Mouse (Mus musculus): ENCODE results near the gene Poll. TPM values are rescaled to one million over a fixed set of nuclear protein-coding genes. Genes with fewer than 3 reads are reported as not detected.

The Poll gene
- polyA plus RNA-seq, 1 experiment from 2014 or later: 23.0 TPM

- H3K4me1 ChIP-seq: peaks cover 22% of the 10 kb centered on the region
- H3K27me3 ChIP-seq (ENCODE audit: low read depth, poor library complexity, severe bottlenecking): peaks cover 98% of the 10 kb centered on the region
Observed at GRCm38 (mm10) chr19:45587509-45588292, 27.4 kb upstream of the Poll start.

GRCm38 (mm10) chr19:45586850-45587249, 26.5 kb upstream of the Poll start:
- Histone ChIP-seq H3K36me3 (no peaks in the 10 kb centered on the region), H3K9me3 (replicated peaks) (no peaks in the 10 kb centered on the region), H3K4me1 (peaks cover 27% of the 10 kb centered on the region), H3K4me3 (no peak overlapping the region), H3K27me3 (ENCODE audit: low read depth, poor library complexity, severe bottlenecking) (peaks cover 98% of the 10 kb centered on the region), H3K27ac (replicated peaks) (no peak overlapping the region)
- no peak for DNase-seq (ENCODE audit: low spot score)
- WGBS: 42% methylated on average over 3 of the region's 3 CpGs

More at GRCm38 (mm10) chr19:45587509-45588292, 27.4 kb upstream of the Poll start:
- Histone ChIP-seq H3K27ac (replicated peaks) (no peak overlapping the region), H3K36me3 (no peaks in the 10 kb centered on the region), H3K4me3 (no peak overlapping the region), H3K9me3 (replicated peaks) (no peaks in the 10 kb centered on the region)
- DNase-seq (ENCODE audit: low spot score): no peak
- WGBS: 89% methylated on average over 6 of the region's 6 CpGs

- Histone ChIP-seq H3K9me3 (replicated peaks) (no peaks in the 10 kb centered on the region), H3K4me3 (no peak overlapping the region), H3K27me3 (ENCODE audit: low read depth, poor library complexity, severe bottlenecking) (peaks cover 98% of the 10 kb centered on the region), H3K27ac (replicated peaks) (no peak overlapping the region), H3K4me1 (peaks cover 46% of the 10 kb centered on the region), H3K36me3 (peaks cover 6% of the 10 kb centered on the region)
- no peak for DNase-seq (ENCODE audit: low spot score)
- 77% methylated on average over 9 of the region's 9 CpGs for WGBS
Observed at GRCm38 (mm10) chr19:45584856-45585620, 24.7 kb upstream of the Poll start.

- DNase-seq (ENCODE audit: low spot score): no peak
- H3K36me3 ChIP-seq: peaks cover 24% of the 10 kb centered on the region
- WGBS: 90% methylated on average over 6 of the region's 6 CpGs
- H3K4me1 ChIP-seq: peaks cover 57% of the 10 kb centered on the region
- peaks cover 100% of the 10 kb centered on the region for H3K27me3 ChIP-seq (ENCODE audit: low read depth, poor library complexity, severe bottlenecking)
- no peak overlapping the region for H3K4me3 ChIP-seq
- H3K9me3 ChIP-seq (replicated peaks): no peaks in the 10 kb centered on the region
- peak overlapping the region; percentile 34; the same call in 1 of the 2 replicates for H3K27ac ChIP-seq (replicated peaks)
Observed at GRCm38 (mm10) chr19:45583136-45583535, 22.8 kb upstream of the Poll start.

- Histone ChIP-seq H3K27ac (replicated peaks) (peak overlapping the region; percentile 34), H3K27me3 (ENCODE audit: low read depth, poor library complexity, severe bottlenecking) (peaks cover 100% of the 10 kb centered on the region), H3K4me3 (no peak overlapping the region), H3K9me3 (replicated peaks) (no peaks in the 10 kb centered on the region), H3K36me3 (peaks cover 34% of the 10 kb centered on the region), H3K4me1 (peaks cover 59% of the 10 kb centered on the region)
- peak; percentile 40 for DNase-seq (ENCODE audit: low spot score)
- WGBS: 23% methylated on average over 8 of the region's 8 CpGs
Observed at GRCm38 (mm10) chr19:45582161-45582560, 21.8 kb upstream of the Poll start.

- 59% methylated on average over 3 of the region's 3 CpGs for WGBS
- DNase-seq (ENCODE audit: low spot score): peak; percentile 69
- peaks cover 100% of the 10 kb centered on the region for H3K27me3 ChIP-seq (ENCODE audit: low read depth, poor library complexity, severe bottlenecking)
- H3K4me1 ChIP-seq: peaks cover 59% of the 10 kb centered on the region
- no peak overlapping the region for H3K4me3 ChIP-seq
- peaks cover 40% of the 10 kb centered on the region for H3K36me3 ChIP-seq
- peak overlapping the region; percentile 34; the same call in 1 of the 2 replicates for H3K27ac ChIP-seq (replicated peaks)
- no peaks in the 10 kb centered on the region for H3K9me3 ChIP-seq (replicated peaks)
Observed at GRCm38 (mm10) chr19:45581257-45581656, 20.9 kb upstream of the Poll start.

- H3K4me1 ChIP-seq: peaks cover 69% of the 10 kb centered on the region
- peaks cover 100% of the 10 kb centered on the region for H3K27me3 ChIP-seq (ENCODE audit: low read depth, poor library complexity, severe bottlenecking)
- 28% methylated on average over 12 of the region's 12 CpGs for WGBS
- peak overlapping the region; percentile 58 for H3K27ac ChIP-seq (replicated peaks)
- H3K4me3 ChIP-seq: no peak overlapping the region
- H3K9me3 ChIP-seq (replicated peaks): no peaks in the 10 kb centered on the region
- peaks cover 40% of the 10 kb centered on the region for H3K36me3 ChIP-seq
- peak; percentile 58 for DNase-seq (ENCODE audit: low spot score)
Observed at GRCm38 (mm10) chr19:45580235-45580634, 19.9 kb upstream of the Poll start.

GRCm38 (mm10) chr19:45579416-45579815, 19.1 kb upstream of the Poll start:
- H3K9me3 ChIP-seq (replicated peaks): no peaks in the 10 kb centered on the region
- H3K4me1 ChIP-seq: peaks cover 77% of the 10 kb centered on the region
- peak overlapping the region; percentile 58 for H3K27ac ChIP-seq (replicated peaks)
- DNase-seq (ENCODE audit: low spot score): no peak
- H3K27me3 ChIP-seq (ENCODE audit: low read depth, poor library complexity, severe bottlenecking): peaks cover 100% of the 10 kb centered on the region
- 93% methylated on average over 7 of the region's 7 CpGs for WGBS
- H3K4me3 ChIP-seq: no peak overlapping the region
- peaks cover 40% of the 10 kb centered on the region for H3K36me3 ChIP-seq

GRCm38 (mm10) chr19:45578976-45579375, 18.6 kb upstream of the Poll start:
- Histone ChIP-seq H3K36me3 (peaks cover 40% of the 10 kb centered on the region), H3K27me3 (ENCODE audit: low read depth, poor library complexity, severe bottlenecking) (peaks cover 100% of the 10 kb centered on the region), H3K27ac (replicated peaks) (0 out of 2 replicates have a peak overlapping the region, but pooled peaks have one; percentile 58), H3K4me3 (no peak overlapping the region), H3K4me1 (peaks cover 80% of the 10 kb centered on the region), H3K9me3 (replicated peaks) (no peaks in the 10 kb centered on the region)
- DNase-seq (ENCODE audit: low spot score): no peak
- WGBS: 92% methylated on average over 12 of the region's 12 CpGs

- Histone ChIP-seq H3K9me3 (replicated peaks) (no peaks in the 10 kb centered on the region), H3K27me3 (ENCODE audit: low read depth, poor library complexity, severe bottlenecking) (peaks cover 100% of the 10 kb centered on the region), H3K4me1 (peaks cover 75% of the 10 kb centered on the region), H3K36me3 (peaks cover 47% of the 10 kb centered on the region), H3K27ac (replicated peaks) (no peak overlapping the region), H3K4me3 (no peak overlapping the region)
- 87% methylated on average over 14 of the region's 14 CpGs for WGBS
- no peak for DNase-seq (ENCODE audit: low spot score)
Observed at GRCm38 (mm10) chr19:45577141-45577750, 16.9 kb upstream of the Poll start.

- Histone ChIP-seq H3K4me1 (peaks cover 58% of the 10 kb centered on the region), H3K27me3 (ENCODE audit: low read depth, poor library complexity, severe bottlenecking) (peaks cover 100% of the 10 kb centered on the region), H3K36me3 (peaks cover 49% of the 10 kb centered on the region), H3K27ac (replicated peaks) (0 out of 2 replicates have a peak overlapping the region, but pooled peaks have one; percentile 17), H3K4me3 (peak overlapping the region; percentile 4; the same call in 1 of the 2 replicates), H3K9me3 (replicated peaks) (no peaks in the 10 kb centered on the region)
- WGBS: 4% methylated on average over 8 of the region's 8 CpGs
- peak; percentile 37 for DNase-seq (ENCODE audit: low spot score)
Observed at GRCm38 (mm10) chr19:45575632-45576001, 15.3 kb upstream of the Poll start.

- DNase-seq (ENCODE audit: low spot score): no peak
- Histone ChIP-seq H3K4me1 (peaks cover 53% of the 10 kb centered on the region), H3K9me3 (replicated peaks) (no peaks in the 10 kb centered on the region), H3K27ac (replicated peaks) (0 out of 2 replicates have a peak overlapping the region, but pooled peaks have one; percentile 17), H3K36me3 (peaks cover 49% of the 10 kb centered on the region), H3K4me3 (0 out of 2 replicates have a peak overlapping the region, but pooled peaks have one; percentile 4), H3K27me3 (ENCODE audit: low read depth, poor library complexity, severe bottlenecking) (peaks cover 100% of the 10 kb centered on the region)
- WGBS: 48% methylated on average over 19 of the region's 19 CpGs
Observed at GRCm38 (mm10) chr19:45574941-45575631, 14.8 kb upstream of the Poll start.

Measured in midbrain, embryonic 10.5 days (tissue).